Mouse (Mus musculus): Measurements from ENCODE around the gene Spag6l. TPM values are rescaled to one million over a fixed set of nuclear protein-coding genes. Genes with fewer than 3 reads are reported as not detected.

The Spag6l gene
- total RNA-seq, 2 experiments from 2014 or later: 0.54 TPM; not detected in 1

Other genes starting within 250 kb of the Spag6l start
- gene Fgd4, start 228.9 kb downstream of the Spag6l start, total RNA-seq (2021): 10 to 100 TPM; 39.7 to 46.7 TPM
- gene Olfr19, start 153.1 kb downstream of the Spag6l start, total RNA-seq (2021): not detected
- not detected for gene Igll1, start 34.5 kb upstream of the Spag6l start, total RNA-seq (2021)
- 10 to 100 TPM; 23.1 to 28.6 TPM for gene Top3b, start 41.3 kb upstream of the Spag6l start, total RNA-seq (2021)
- under 1 TPM in 1 of 2 experiments, not detected in 1; 0.39 TPM for gene Vpreb1, start 41.4 kb upstream of the Spag6l start, total RNA-seq (2021)
- 10 to 100 TPM; 26.3 to 28.6 TPM for gene Ppm1f, start 67.0 kb upstream of the Spag6l start, total RNA-seq (2021)
- gene Mapk1, start 153.9 kb upstream of the Spag6l start, total RNA-seq (2021): 100 to 1,000 TPM in 1 of 2 experiments, 10 to 100 TPM in 1; 94.8 to 112 TPM
- 1 to 10 TPM; 1.0 to 1.6 TPM for gene Ypel1, start 240.2 kb upstream of the Spag6l start, total RNA-seq (2021)